ENCODE assay signal across 7 mouse cellular contexts in genomic region chr7:25246079-25246758, GRCm38 (mm10). TPM values are rescaled to one million over a fixed set of nuclear protein-coding genes. Genes with fewer than 3 reads are reported as not detected.
A peak's percentile ranks its signal among the peaks of the same experiment; 100 is the strongest.
DNase-seq lines count a peak whose midpoint lies in the region; ATAC-seq and TF ChIP-seq lines count a peak whose summit lies in the region.

No protein-coding gene starts in this region.

- peak overlapping the region; percentile 93 for H3K4me3 ChIP-seq in embryonic facial prominence, embryonic 14.5 days (ENCODE audit: low read depth, low read length)
- peak overlapping the region; percentile 14; the same call in 1 of the 2 replicates for H3K4me3 ChIP-seq in hindbrain, embryonic 13.5 days
- H3K4me3 ChIP-seq in left cerebral cortex, adult 2 months, result peak overlapping the region; percentile 75
- no peak overlapping the region for H3K4me3 ChIP-seq in midbrain, embryonic 12.5 days

- peaks cover 21% of the 10 kb centered on the region for H3K4me1 ChIP-seq in embryonic facial prominence, embryonic 14.5 days (ENCODE audit: control insufficient read depth, insufficient read depth, low read length)
- peaks cover 56% of the 10 kb centered on the region for H3K4me1 ChIP-seq in hindbrain, embryonic 13.5 days (replicated peaks)
- H3K4me1 ChIP-seq in midbrain, embryonic 12.5 days, result peaks cover 42% of the 10 kb centered on the region

- no peak for TF ChIP-seq CTCF in left cerebral cortex, adult 2 months (IDR thresholded peaks at IDR 0.05)

- peak; percentile 61 to 62 for DNase-seq in right cerebral cortex, adult 2 months (ENCODE audit: low spot score in 2 of 2)
- no peak for DNase-seq in right cerebral cortex, postnatal 36 days (ENCODE audit: low spot score in 2 of 2)
- peak; percentile 54 for DNase-seq in embryonic facial prominence, embryonic 14.5 days (ENCODE audit: low spot score)
- DNase-seq in left cerebral cortex, adult 2 months (ENCODE audit: extremely low spot score in 1 of 2, low spot score in 2 of 2), result peak; percentile 55 to 76
- no peak for DNase-seq in spleen, postnatal 14 days (ENCODE audit: low spot score in 2 of 2)

- H3K9me3 ChIP-seq in embryonic facial prominence, embryonic 14.5 days (ENCODE audit: control insufficient read depth, low read length), result no peaks in the 10 kb centered on the region
- H3K9me3 ChIP-seq in hindbrain, embryonic 13.5 days, result no peaks in the 10 kb centered on the region
- H3K9me3 ChIP-seq in midbrain, embryonic 12.5 days, result no peaks in the 10 kb centered on the region

- peak overlapping the region; percentile 66 for H3K4me2 ChIP-seq in embryonic facial prominence, embryonic 14.5 days (ENCODE audit: low read depth, low read length)
- H3K4me2 ChIP-seq in hindbrain, embryonic 13.5 days, result peak overlapping the region; percentile 100
- peak overlapping the region; percentile 92 for H3K4me2 ChIP-seq in midbrain, embryonic 12.5 days (replicated peaks)

- WGBS in embryonic facial prominence, embryonic 14.5 days, result 38% methylated on average over 19 of the region's 20 CpGs
- 53% methylated on average over 20 of the region's 20 CpGs for WGBS in hindbrain, embryonic 13.5 days
- whole genome bisulfite sequencing in midbrain, embryonic 12.5 days, result 86% methylated on average over 20 of the region's 20 CpGs

- peaks cover 53% of the 10 kb centered on the region for H3K36me3 ChIP-seq in embryonic facial prominence, embryonic 14.5 days (ENCODE audit: control insufficient read depth, insufficient read depth, low read length)
- peaks cover 11% of the 10 kb centered on the region for H3K36me3 ChIP-seq in hindbrain, embryonic 13.5 days
- peaks cover 26% of the 10 kb centered on the region for H3K36me3 ChIP-seq in midbrain, embryonic 12.5 days

- peak overlapping the region; percentile 99 for H3K27ac ChIP-seq in embryonic facial prominence, embryonic 14.5 days (replicated peaks; ENCODE audit: low read depth, low read length)
- peak overlapping the region; percentile 90 for H3K27ac ChIP-seq in hindbrain, embryonic 13.5 days
- peak overlapping the region; percentile 99 for H3K27ac ChIP-seq in left cerebral cortex, adult 2 months
- 0 out of 2 replicates have a peak overlapping the region, but pooled peaks have one; percentile 10 for H3K27ac ChIP-seq in midbrain, embryonic 12.5 days (replicated peaks)

- H3K27me3 ChIP-seq in embryonic facial prominence, embryonic 14.5 days (replicated peaks; ENCODE audit: control insufficient read depth, insufficient read depth, low read length), result no peaks in the 10 kb centered on the region
- H3K27me3 ChIP-seq in hindbrain, embryonic 13.5 days, result no peaks in the 10 kb centered on the region
- H3K27me3 ChIP-seq in midbrain, embryonic 12.5 days, result no peaks in the 10 kb centered on the region

- ATAC-seq in embryonic facial prominence, embryonic 14.5 days (ENCODE audit: low read depth), result no peak
- no peak for ATAC-seq in hindbrain, embryonic 13.5 days (ENCODE audit: low FRiP score)
- no peak for ATAC-seq in midbrain, embryonic 12.5 days (ENCODE audit: low FRiP score, low read depth)

- peak overlapping the region; percentile 97 for H3K9ac ChIP-seq in embryonic facial prominence, embryonic 14.5 days (ENCODE audit: low read depth, low read length)
- H3K9ac ChIP-seq in hindbrain, embryonic 13.5 days, result peak overlapping the region; percentile 84; the same call in 1 of the 2 replicates
- peak overlapping the region; percentile 37; the same call in 1 of the 2 replicates for H3K9ac ChIP-seq in midbrain, embryonic 12.5 days (replicated peaks)

- intact Hi-C loops in left cerebral cortex, adult 2 months (cut with DNase I), result no loop called here

RNA-seq across cellular contexts. Expression of gene Erf, which starts 4.3 kb away (rescaled TPM):
- 23.3 and 26.0 TPM in 2 replicates for polyA plus RNA-seq in embryonic facial prominence, embryonic 14.5 days (2014; fragmentation: Nextera tagmentation; extraction: Ambion mirVana)
- polyA plus RNA-seq in hindbrain, embryonic 13.5 days (2015; fragmentation: Nextera tagmentation; extraction: Ambion mirVana), result 4.0 and 4.2 TPM in 2 replicates
- total RNA-seq in left cerebral cortex, adult 2 months (2021), result 10 to 100 TPM; 61.5 to 68.2 TPM
- polyA plus RNA-seq in midbrain, embryonic 12.5 days (2016; fragmentation: Nextera tagmentation; extraction: Ambion mirVana), result 8.8 and 10.0 TPM in 2 replicates

RNA-seq across cellular contexts. Expression of gene Gsk3a, which starts 8.6 kb away (rescaled TPM):
- polyA plus RNA-seq in embryonic facial prominence, embryonic 14.5 days (2014; fragmentation: Nextera tagmentation; extraction: Ambion mirVana), result 14.3 and 14.8 TPM in 2 replicates
- 13.9 and 14.6 TPM in 2 replicates for polyA plus RNA-seq in hindbrain, embryonic 13.5 days (2015; fragmentation: Nextera tagmentation; extraction: Ambion mirVana)
- total RNA-seq in left cerebral cortex, adult 2 months (2021), result 100 to 1,000 TPM; 215 to 220 TPM
- 17.9 and 19.0 TPM in 2 replicates for polyA plus RNA-seq in midbrain, embryonic 12.5 days (2016; fragmentation: Nextera tagmentation; extraction: Ambion mirVana)

RNA-seq across cellular contexts. Expression of gene Cic, which starts 21.3 kb away (rescaled TPM):
- 48.8 and 49.0 TPM in 2 replicates for polyA plus RNA-seq in embryonic facial prominence, embryonic 14.5 days (2014; fragmentation: Nextera tagmentation; extraction: Ambion mirVana)
- polyA plus RNA-seq in hindbrain, embryonic 13.5 days (2015; fragmentation: Nextera tagmentation; extraction: Ambion mirVana), result 36.9 and 42.4 TPM in 2 replicates
- 100 to 1,000 TPM; 215 to 228 TPM for total RNA-seq in left cerebral cortex, adult 2 months (2021)
- 39.4 and 40.8 TPM in 2 replicates for polyA plus RNA-seq in midbrain, embryonic 12.5 days (2016; fragmentation: Nextera tagmentation; extraction: Ambion mirVana)

RNA-seq across cellular contexts. Expression of gene Zfp526, which starts 25.0 kb away (rescaled TPM):
- 4.1 and 4.4 TPM in 2 replicates for polyA plus RNA-seq in embryonic facial prominence, embryonic 14.5 days (2014; fragmentation: Nextera tagmentation; extraction: Ambion mirVana)
- polyA plus RNA-seq in hindbrain, embryonic 13.5 days (2015; fragmentation: Nextera tagmentation; extraction: Ambion mirVana), result 1.6 and 1.9 TPM in 2 replicates
- total RNA-seq in left cerebral cortex, adult 2 months (2021), result 10 to 100 TPM; 10.6 to 11.2 TPM
- polyA plus RNA-seq in midbrain, embryonic 12.5 days (2016; fragmentation: Nextera tagmentation; extraction: Ambion mirVana), result 2.3 and 2.5 TPM in 2 replicates

RNA-seq across cellular contexts. Expression of gene Dedd2, which starts 25.8 kb away (rescaled TPM):
- polyA plus RNA-seq in embryonic facial prominence, embryonic 14.5 days (2014; fragmentation: Nextera tagmentation; extraction: Ambion mirVana), result 8.3 and 9.4 TPM in 2 replicates
- polyA plus RNA-seq in hindbrain, embryonic 13.5 days (2015; fragmentation: Nextera tagmentation; extraction: Ambion mirVana), result 14.0 and 15.4 TPM in 2 replicates
- 10 to 100 TPM; 23.9 to 26.3 TPM for total RNA-seq in left cerebral cortex, adult 2 months (2021)
- polyA plus RNA-seq in midbrain, embryonic 12.5 days (2016; fragmentation: Nextera tagmentation; extraction: Ambion mirVana), result 11.7 and 12.2 TPM in 2 replicates

Comparison
In these comparisons a context has a peak if more than half of its experiments do, and no peak if none do; other contexts are left out.
1. DNase-seq: peak in right cerebral cortex, adult 2 months (2 of 2), embryonic facial prominence, embryonic 14.5 days (single experiment) and left cerebral cortex, adult 2 months (2 of 2); none in right cerebral cortex, postnatal 36 days (0 of 2) and spleen, postnatal 14 days (0 of 2).
2. H3K27ac ChIP-seq: peak in every context shown above with its lines; median percentile 99 in embryonic facial prominence, embryonic 14.5 days; 99 in left cerebral cortex, adult 2 months; 90 in hindbrain, embryonic 13.5 days; 10 in midbrain, embryonic 12.5 days.
3. H3K9ac ChIP-seq: peak in every context shown above with its lines; median percentile 97 in embryonic facial prominence, embryonic 14.5 days; 84 in hindbrain, embryonic 13.5 days; 37 in midbrain, embryonic 12.5 days.
4. Peak in every context shown above with its lines, with median percentiles within 50 percentile points of each other: H3K4me2 ChIP-seq.